Mouse (Mus musculus): ENCODE measurements around the gene Dock8. TPM values are rescaled to one million over a fixed set of nuclear protein-coding genes. Genes with fewer than 3 reads are reported as not detected.

Dock8 gene
- total and polyA plus RNA-seq, 2 experiments = 8.9 to 9.7 TPM

DNA sequence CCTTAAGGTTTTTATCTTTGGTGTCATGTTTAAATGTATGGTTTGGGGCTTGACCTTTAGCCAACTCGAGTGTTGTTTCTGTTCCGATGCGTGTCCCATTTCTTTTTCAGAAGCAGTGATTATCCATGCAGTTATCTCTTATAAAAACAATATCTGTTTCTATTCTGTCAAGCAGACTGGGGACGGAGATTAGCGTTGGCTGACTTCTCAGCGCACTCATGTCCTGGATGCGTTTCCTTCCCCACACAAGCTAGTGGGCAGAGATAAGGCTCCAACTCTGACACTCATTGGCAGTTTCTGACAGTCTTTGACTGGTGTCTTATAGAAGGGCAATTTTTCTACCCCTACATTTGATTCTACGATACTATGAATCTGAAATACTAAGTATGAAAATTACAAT is 69.2 kb downstream of the Dock8 start:
- Histone ChIP-seq H3K4me1 (ENCODE audit: control insufficient read depth, insufficient read depth, low read length) (no peaks in the 10 kb centered on the region), H3K79me2 (ENCODE audit: control insufficient read depth, insufficient read depth, low read length) (no peaks in the 10 kb centered on the region), H3K4me3 (ENCODE audit: insufficient read depth, low read depth, low read length) (no peak overlapping the region), H3K9ac (ENCODE audit: low read depth, low read length) (no peak overlapping the region), H3K27ac (replicated peaks; ENCODE audit: insufficient read depth, low read depth, low read length) (no peak overlapping the region), H3K36me3 (ENCODE audit: control insufficient read depth, insufficient read depth, low read length) (no peaks in the 10 kb centered on the region), H3K27me3 (ENCODE audit: control insufficient read depth, insufficient read depth, low read length) (no peaks in the 10 kb centered on the region)
- WGBS = 78% methylated on average over 8 of the region's 8 CpGs
- no peak for DNase-seq (ENCODE audit: extremely low read depth, low read depth, low spot score)
- TF ChIP-seq POLR2A (IDR thresholded peaks at IDR 0.05; ENCODE audit: extremely low read depth, insufficient read depth, low read length) (no peak), CTCF (IDR thresholded peaks at IDR 0.05; ENCODE audit: low read depth, low read length) (no peak)

DNA sequence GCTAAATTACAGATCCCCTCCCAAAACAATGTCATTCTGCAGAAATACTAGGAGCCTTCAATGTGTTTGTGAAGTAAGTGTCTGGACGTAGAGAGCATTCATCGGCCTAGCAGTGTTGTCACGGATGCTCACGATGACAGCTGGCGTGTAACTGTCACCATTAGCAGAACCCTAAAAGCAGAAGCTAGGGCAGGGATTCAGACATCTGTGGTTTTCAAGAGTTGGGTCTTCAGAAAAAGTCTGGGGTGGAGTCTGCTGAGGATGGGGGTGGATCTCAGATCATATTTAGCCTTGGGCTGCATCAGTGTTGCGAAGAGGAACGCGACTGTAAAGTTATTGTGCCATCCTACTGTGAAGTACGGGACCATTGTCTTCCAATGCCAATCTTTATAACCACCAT is 73.2 kb downstream of the Dock8 start:
- H3K27me3 ChIP-seq (ENCODE audit: control insufficient read depth, insufficient read depth, low read length) = no peaks in the 10 kb centered on the region
- H3K4me1 ChIP-seq (ENCODE audit: control insufficient read depth, insufficient read depth, low read length) = no peaks in the 10 kb centered on the region
- TF ChIP-seq CTCF (IDR thresholded peaks at IDR 0.05; ENCODE audit: low read depth, low read length) (no peak), POLR2A (IDR thresholded peaks at IDR 0.05; ENCODE audit: extremely low read depth, insufficient read depth, low read length) (no peak)
- DNase-seq (ENCODE audit: extremely low read depth, low read depth, low spot score) = no peak
- H3K27ac ChIP-seq (replicated peaks; ENCODE audit: insufficient read depth, low read depth, low read length) = no peak overlapping the region
- H3K9ac ChIP-seq (ENCODE audit: low read depth, low read length) = no peak overlapping the region
- no peaks in the 10 kb centered on the region for H3K36me3 ChIP-seq (ENCODE audit: control insufficient read depth, insufficient read depth, low read length)
- no peak overlapping the region for H3K4me3 ChIP-seq (ENCODE audit: insufficient read depth, low read depth, low read length)
- WGBS = 90% methylated on average over 9 of the region's 9 CpGs
- no peaks in the 10 kb centered on the region for H3K79me2 ChIP-seq (ENCODE audit: control insufficient read depth, insufficient read depth, low read length)

DNA sequence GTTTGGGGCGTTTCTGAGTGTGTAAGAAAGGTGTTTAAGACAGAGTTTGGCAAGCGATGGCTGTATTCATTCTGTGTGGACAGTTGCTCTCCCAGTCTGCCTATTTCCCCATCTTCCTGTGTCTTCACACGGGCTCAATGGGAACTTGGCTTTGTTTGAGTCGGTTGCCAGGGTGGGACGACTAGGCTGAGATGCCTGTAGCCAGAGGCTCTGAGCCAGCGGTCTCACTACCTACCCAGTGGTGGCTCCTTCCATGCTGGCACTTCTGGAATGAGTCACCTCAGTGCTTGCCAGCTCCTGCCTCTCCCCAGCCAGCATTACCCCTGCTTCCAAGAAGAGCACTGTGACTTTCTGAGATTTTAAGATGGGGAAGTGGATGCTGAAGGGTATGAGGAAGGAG is 75.4 kb downstream of the Dock8 start:
- no peak overlapping the region for H3K9ac ChIP-seq (ENCODE audit: low read depth, low read length)
- DNase-seq (ENCODE audit: extremely low read depth, low read depth, low spot score) = no peak
- no peak overlapping the region for H3K27ac ChIP-seq (replicated peaks; ENCODE audit: insufficient read depth, low read depth, low read length)
- H3K79me2 ChIP-seq (ENCODE audit: control insufficient read depth, insufficient read depth, low read length) = no peaks in the 10 kb centered on the region
- 76% methylated on average over 6 of the region's 6 CpGs for WGBS
- H3K36me3 ChIP-seq (ENCODE audit: control insufficient read depth, insufficient read depth, low read length) = no peaks in the 10 kb centered on the region; the same call in 1 of the 2 replicates
- H3K27me3 ChIP-seq (ENCODE audit: control insufficient read depth, insufficient read depth, low read length) = no peaks in the 10 kb centered on the region
- TF ChIP-seq CTCF (IDR thresholded peaks at IDR 0.05; ENCODE audit: low read depth, low read length) = no peak
- no peak for TF ChIP-seq POLR2A (IDR thresholded peaks at IDR 0.05; ENCODE audit: extremely low read depth, insufficient read depth, low read length)
- H3K4me1 ChIP-seq (ENCODE audit: control insufficient read depth, insufficient read depth, low read length) = no peaks in the 10 kb centered on the region
- H3K4me3 ChIP-seq (ENCODE audit: insufficient read depth, low read depth, low read length) = no peak overlapping the region

DNA sequence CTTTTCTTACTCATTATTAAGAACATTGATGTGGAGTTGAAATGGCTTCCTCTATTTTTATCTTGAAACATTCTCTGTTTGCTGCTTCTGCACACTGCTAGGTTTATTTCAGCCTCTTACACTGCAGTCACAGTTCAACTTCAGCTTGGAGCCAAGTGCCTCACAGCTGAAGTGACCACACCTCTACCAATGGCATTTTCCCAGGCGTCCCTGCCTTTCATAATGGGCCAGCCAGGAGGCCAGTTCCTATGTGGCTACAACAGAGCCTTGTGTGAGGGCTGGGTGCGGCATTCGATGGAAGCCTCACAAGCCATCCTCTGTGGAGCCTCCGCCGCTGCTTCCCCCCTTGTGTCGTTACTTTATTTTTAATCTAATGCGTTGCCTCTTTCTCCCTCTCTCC is 78.3 kb downstream of the Dock8 start:
- Histone ChIP-seq H3K36me3 (ENCODE audit: control insufficient read depth, insufficient read depth, low read length) (peaks cover 2% of the 10 kb centered on the region; the same call in 1 of the 2 replicates), H3K27ac (replicated peaks; ENCODE audit: insufficient read depth, low read depth, low read length) (no peak overlapping the region), H3K4me1 (ENCODE audit: control insufficient read depth, insufficient read depth, low read length) (no peaks in the 10 kb centered on the region), H3K9ac (ENCODE audit: low read depth, low read length) (no peak overlapping the region), H3K79me2 (ENCODE audit: control insufficient read depth, insufficient read depth, low read length) (no peaks in the 10 kb centered on the region), H3K4me3 (ENCODE audit: insufficient read depth, low read depth, low read length) (no peak overlapping the region), H3K27me3 (ENCODE audit: control insufficient read depth, insufficient read depth, low read length) (no peaks in the 10 kb centered on the region)
- no peak for TF ChIP-seq CTCF (IDR thresholded peaks at IDR 0.05; ENCODE audit: low read depth, low read length)
- no peak for TF ChIP-seq POLR2A (IDR thresholded peaks at IDR 0.05; ENCODE audit: extremely low read depth, insufficient read depth, low read length)
- WGBS = 91% methylated on average over 7 of the region's 7 CpGs
- DNase-seq (ENCODE audit: extremely low read depth, low read depth, low spot score) = no peak

DNA sequence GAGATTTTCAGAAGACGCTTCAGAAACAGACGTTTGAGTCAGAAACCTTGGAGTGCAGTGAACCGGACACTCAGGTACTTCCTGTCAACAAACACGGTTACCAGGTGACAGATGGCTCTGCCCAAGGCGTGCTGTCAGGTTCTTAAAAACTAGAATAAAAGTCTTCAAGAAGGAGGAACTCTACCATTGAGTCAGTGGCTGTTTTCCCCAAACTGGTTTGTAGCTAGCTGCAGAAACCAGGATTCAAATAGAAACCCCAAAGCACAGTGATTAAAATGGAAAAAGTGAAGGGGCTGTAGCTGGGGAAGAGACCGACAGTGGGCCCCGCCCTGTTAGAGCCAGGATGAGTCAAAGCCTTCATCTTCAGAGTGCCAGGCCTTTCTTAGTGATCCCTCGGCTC is 78.8 kb downstream of the Dock8 start:
- Histone ChIP-seq H3K27me3 (ENCODE audit: control insufficient read depth, insufficient read depth, low read length) (no peaks in the 10 kb centered on the region), H3K4me1 (ENCODE audit: control insufficient read depth, insufficient read depth, low read length) (no peaks in the 10 kb centered on the region), H3K4me3 (ENCODE audit: insufficient read depth, low read depth, low read length) (no peak overlapping the region), H3K27ac (replicated peaks; ENCODE audit: insufficient read depth, low read depth, low read length) (no peak overlapping the region), H3K9ac (ENCODE audit: low read depth, low read length) (no peak overlapping the region), H3K79me2 (ENCODE audit: control insufficient read depth, insufficient read depth, low read length) (no peaks in the 10 kb centered on the region), H3K36me3 (ENCODE audit: control insufficient read depth, insufficient read depth, low read length) (peaks cover 2% of the 10 kb centered on the region; the same call in 1 of the 2 replicates)
- WGBS = 89% methylated on average over 8 of the region's 8 CpGs
- TF ChIP-seq POLR2A (IDR thresholded peaks at IDR 0.05; ENCODE audit: extremely low read depth, insufficient read depth, low read length) = no peak
- no peak for TF ChIP-seq CTCF (IDR thresholded peaks at IDR 0.05; ENCODE audit: low read depth, low read length)
- DNase-seq (ENCODE audit: extremely low read depth, low read depth, low spot score) = no peak

GRCm38 (mm10) chr19:25080166-25080565 is 80.8 kb downstream of the Dock8 start:
- Histone ChIP-seq H3K9ac (ENCODE audit: low read depth, low read length) (no peak overlapping the region), H3K79me2 (ENCODE audit: control insufficient read depth, insufficient read depth, low read length) (no peaks in the 10 kb centered on the region), H3K4me3 (ENCODE audit: insufficient read depth, low read depth, low read length) (no peak overlapping the region), H3K27me3 (ENCODE audit: control insufficient read depth, insufficient read depth, low read length) (no peaks in the 10 kb centered on the region), H3K27ac (replicated peaks; ENCODE audit: insufficient read depth, low read depth, low read length) (no peak overlapping the region), H3K4me1 (ENCODE audit: control insufficient read depth, insufficient read depth, low read length) (no peaks in the 10 kb centered on the region), H3K36me3 (ENCODE audit: control insufficient read depth, insufficient read depth, low read length) (peaks cover 4% of the 10 kb centered on the region)
- 95% methylated on average over 5 of the region's 5 CpGs for WGBS
- no peak for DNase-seq (ENCODE audit: extremely low read depth, low read depth, low spot score)
- TF ChIP-seq CTCF (IDR thresholded peaks at IDR 0.05; ENCODE audit: low read depth, low read length) = no peak
- no peak for TF ChIP-seq POLR2A (IDR thresholded peaks at IDR 0.05; ENCODE audit: extremely low read depth, insufficient read depth, low read length)

Data from liver, adult 2 months (tissue).